Mouse (Mus musculus): ENCODE data around the gene Uri1.
A peak's percentile ranks its signal among the peaks of the same experiment; 100 is the strongest.

Gene Uri1

GRCm38 (mm10) chr7:38023451-38023850, at the start of gene Uri1:
Gene Uri1 (minus strand): TSS chr7:38023551.
- DNase-seq: no peak

DNA sequence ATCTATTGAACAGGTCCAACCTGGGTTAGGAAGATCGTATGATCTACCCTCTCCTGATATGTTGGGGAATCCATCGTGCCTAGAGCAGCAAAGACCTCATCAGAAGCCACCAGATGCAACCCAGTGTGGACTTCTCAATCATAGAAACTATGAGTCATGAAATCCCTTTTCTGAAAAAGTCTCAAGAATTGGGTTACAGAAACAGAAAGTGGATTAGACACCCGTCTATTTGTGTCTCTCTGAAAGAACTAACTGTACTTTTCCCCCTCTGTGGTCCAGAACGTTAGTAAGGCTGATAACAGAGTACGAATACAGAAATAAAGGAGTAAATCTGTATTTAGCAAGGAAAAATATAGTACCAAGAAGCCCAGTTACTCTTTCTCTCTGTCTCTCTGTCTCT, 47.7 kb upstream of the Uri1 start:
- DNase-seq: no peak

GRCm38 (mm10) chr7:38070663-38071062, 47.3 kb upstream of the Uri1 start:
- DNase-seq: no peak

DNA sequence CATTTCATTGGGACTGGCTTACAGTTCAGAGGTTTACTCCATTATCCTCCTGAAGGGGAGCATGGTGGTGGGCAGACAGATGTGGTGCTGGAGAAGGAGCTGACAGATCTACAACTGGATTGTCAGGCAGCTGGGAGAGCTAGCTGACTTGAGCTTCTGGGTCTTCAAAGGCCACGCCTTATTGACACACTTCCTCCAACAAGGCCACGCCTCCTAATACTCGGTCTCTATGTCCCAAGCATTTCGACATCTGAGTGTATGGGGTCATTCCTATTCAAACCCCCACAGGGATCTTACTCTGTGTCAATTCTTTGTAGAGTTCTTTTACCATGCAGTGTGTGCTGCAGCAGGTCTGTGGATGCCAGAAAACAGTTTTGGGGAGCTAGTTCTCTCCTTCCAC, 41.1 kb upstream of the Uri1 start:
- peak; percentile 26 for DNase-seq

DNA sequence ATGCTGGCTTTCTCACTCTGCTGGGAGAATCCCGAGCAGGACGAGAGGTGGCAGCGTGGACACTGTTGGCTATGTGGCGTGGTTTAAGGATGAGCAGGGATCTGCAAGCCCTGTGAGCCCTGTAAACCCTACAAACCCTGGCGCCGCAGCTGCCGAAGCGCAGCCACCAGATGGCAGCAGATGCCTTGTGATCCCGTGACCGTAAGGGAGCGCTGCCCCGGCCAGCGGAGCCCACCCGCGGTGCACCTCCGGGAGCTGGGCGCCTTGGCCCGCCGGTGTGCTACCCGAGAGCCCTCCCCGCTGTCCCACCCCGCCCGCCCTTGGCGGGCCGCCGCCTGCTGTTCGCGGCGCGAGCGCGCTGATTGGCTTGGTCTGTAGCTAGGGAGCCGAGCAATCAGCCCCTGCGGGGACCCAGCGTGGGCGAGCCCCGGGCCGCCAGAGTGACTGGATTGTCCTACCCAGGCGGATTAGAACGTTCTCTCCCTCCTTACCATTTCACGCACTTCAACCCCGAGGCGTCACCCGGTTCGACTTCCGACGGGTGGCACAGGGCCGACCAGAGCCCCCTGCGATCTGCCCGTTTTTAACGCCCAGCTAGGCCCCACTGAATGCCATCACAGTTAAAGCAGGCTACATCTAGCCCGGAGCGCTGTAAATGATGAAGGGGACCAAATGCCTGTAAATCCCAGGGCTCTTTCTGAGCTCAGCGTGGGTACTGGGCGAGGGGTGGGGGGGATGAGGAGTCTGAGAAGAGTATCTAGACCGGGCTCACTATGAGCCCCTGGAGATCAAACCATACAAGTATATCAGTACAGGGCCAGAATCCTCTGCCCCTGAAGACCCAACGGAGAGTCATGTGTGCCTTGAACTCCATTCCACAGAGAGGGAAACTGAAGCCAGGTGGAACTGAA, 38.0 kb upstream of the Uri1 start:
- DNase-seq: peak; percentile 91

DNA sequence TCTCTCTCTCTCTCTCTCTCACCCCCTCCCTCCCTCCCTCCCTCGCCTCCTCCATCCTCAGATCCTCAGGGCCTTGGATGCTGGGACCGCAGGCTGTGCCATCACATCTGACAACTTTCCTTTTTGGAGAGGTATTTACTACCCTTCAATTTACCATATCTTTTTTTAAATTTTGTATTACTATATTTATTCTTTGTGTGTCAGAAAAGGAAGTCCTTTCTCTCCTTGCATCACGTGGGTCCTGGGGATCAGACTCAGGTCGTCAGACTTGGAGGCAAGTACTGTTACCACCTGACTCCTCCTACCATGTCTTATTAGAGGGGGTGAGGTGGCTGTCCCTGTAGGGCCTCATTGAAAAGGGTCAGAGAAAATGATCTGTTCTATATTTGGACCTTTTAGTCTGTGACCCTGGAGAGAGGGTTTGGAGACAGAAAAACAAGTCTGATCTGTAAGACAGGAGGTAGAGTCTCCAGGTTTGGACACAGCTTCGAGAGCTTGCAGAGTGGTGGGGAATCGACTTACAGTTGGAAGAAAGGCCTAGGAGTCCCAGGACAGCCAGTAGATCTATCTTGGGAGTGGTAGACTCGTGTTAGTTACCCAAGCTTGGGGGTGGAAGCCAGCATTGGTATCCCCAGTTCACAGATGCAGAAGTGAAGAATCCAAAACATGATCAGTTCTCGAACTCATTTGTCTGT, 36.4 kb upstream of the Uri1 start:
- DNase-seq: no peak

- no peak for DNase-seq
These were observed 35.7 kb upstream of the Uri1 start for GRCm38 (mm10) chr7:38059096-38059495.

- DNase-seq: no peak
These were observed 32.6 kb upstream of the Uri1 start for GRCm38 (mm10) chr7:38055996-38056395.

DNA sequence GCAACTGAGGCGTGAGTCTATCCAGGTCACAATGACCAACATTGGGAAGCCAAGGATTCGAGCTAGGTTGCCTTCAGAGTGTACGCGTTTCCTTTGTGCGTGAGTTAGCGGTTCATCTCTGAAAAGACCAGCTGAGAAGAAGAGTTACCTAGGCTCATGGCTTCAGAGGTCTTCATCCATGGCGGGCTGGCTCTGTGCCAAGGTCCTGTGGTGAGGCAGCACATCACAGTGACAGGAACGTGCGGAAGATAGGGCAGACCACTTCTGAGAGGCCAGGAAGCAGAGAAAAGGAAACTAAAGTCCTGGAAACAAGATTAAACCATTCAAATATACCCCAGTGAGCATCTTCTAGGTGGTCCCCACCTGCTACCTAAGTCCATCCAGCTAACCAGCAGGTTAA, 30.9 kb upstream of the Uri1 start:
- no peak for DNase-seq

DNA sequence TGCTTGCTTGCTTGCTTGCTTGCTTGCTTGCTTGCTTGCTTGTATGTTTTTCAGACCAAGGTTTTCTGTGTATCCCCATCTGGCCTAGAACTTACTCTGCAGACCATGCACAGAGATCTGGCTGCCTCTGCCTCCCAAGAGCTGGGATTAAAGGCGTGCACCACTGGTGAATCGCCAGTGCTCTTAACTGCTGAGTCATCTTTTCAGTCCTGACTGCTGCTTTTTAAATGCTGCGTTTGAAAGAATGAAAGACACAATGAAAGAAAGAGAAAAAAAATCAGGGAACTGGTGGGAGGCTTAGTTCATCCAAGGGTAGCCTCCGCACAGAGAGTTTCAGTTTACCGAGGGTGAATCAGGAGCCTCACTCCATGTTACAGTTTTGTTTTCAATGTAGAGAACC, 23.9 kb upstream of the Uri1 start:
- DNase-seq: no peak

DNA sequence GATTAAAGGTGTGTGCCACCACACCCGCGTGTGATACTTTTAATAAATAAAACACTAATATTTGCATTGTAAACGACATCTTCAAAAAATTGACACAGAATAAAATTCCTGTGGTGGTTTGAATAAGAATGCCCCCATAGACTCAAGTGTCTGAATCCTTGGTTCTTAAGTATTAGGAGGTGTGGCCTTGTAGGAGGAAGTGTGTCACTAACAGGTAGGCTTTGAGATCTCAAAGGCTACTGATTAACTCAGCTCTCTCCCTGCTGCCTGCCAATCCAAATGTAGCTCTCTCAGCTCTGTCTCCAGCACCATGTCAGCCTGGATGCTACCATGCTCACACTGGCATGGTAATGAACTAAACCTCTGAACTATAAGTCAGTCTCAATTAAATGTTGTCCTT, 17.9 kb upstream of the Uri1 start:
- DNase-seq: peak; percentile 43

DNA sequence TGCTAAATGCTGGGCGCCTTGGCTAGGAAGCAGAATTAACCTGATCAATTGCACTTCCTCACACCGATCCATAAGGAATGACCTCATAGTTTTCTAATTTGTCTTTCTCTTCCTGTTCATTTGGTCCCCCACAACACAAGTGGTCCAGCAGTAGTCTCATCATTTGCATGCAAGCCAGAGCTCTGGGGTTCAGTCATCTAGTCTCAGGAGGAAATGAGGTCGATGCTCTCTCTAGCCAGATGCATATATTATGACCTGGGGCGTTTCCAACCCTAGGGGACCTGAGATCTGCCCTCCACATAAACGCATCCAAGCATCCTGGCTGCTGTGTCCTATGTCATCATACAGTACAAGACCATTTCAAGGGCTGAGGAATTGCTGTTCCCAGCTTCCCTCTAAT, 14.2 kb upstream of the Uri1 start:
- DNase-seq: no peak

GRCm38 (mm10) chr7:38031183-38031582, 7.8 kb upstream of the Uri1 start:
- DNase-seq: no peak

GRCm38 (mm10) chr7:38030606-38031005, 7.3 kb upstream of the Uri1 start:
- no peak for DNase-seq

- DNase-seq: no peak
These were observed 6.6 kb upstream of the Uri1 start for GRCm38 (mm10) chr7:38029986-38030385.

DNA sequence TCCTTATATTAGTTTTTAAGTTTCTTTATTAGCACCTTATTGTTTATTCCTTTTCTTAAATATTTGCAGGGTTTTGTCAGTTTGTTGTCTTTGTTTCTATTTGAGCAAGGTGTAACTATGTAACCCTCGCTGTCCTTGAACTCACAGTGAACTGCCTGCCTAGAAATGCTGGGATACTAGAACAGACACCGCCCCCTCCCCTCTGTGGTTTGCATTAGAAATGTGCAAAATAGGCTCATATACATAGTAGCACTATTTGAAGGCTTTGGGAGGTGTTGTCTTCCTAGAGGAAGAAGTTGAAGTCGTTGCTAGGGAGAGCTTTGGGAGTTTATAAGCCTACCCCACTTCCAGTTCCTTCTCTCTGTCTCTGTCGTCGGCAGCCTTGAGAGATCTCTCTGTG, 5.7 kb upstream of the Uri1 start:
- no peak for DNase-seq

DNA sequence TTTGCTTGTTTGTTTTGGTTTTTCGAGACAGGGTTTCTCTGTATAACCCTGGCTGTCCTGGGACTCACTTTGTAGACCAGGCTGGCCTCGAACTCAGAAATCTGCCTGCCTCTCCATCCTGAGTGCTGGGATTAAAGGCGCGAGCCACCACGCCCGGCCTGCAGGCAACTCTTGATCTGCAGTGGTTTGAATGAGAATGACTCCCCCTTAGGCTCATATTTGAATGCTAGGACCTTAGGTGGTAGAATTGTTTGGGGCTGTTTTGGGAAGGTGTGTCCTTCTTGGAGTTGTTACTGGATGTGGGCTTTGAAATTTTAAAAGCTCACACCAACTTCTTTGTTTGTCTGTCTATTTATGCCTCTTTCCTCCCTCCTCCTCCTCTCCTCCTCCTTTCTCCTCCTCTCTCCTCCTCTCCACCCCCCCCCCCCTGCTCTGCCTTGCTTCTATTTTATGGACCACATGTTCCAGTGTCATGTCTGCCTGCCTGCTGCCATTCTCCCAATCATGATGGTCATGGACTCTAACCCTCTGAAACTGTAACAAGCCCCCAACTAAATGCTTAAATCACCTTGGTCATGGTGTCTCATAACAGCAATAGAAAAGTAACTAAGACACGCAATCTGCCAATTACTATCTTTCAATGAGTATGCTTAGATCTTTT, 4.7 kb upstream of the Uri1 start:
- no peak for DNase-seq

DNA sequence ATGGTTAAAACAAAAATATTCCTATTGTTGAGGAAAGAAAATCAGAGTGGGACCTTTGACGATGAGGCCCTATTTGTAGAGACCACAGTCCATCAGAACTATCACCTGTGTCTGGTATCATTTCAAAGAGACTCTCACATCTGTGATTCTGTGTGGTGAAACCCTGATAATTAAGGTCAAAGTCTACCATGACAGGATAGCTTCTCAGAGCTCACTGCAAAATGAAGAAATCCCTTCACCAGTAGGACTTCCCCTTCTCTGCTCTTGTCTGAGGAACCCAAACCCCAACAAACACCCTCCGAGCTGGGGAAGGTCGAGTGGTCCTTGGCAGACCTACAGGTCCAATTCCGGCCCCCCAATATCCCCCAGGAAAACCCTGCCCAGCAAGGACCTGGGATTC, 1.5 kb upstream of the Uri1 start:
- no peak for DNase-seq

GRCm38 (mm10) chr7:38019770-38020169, 3.6 kb downstream of the Uri1 start:
- no peak for DNase-seq

DNA sequence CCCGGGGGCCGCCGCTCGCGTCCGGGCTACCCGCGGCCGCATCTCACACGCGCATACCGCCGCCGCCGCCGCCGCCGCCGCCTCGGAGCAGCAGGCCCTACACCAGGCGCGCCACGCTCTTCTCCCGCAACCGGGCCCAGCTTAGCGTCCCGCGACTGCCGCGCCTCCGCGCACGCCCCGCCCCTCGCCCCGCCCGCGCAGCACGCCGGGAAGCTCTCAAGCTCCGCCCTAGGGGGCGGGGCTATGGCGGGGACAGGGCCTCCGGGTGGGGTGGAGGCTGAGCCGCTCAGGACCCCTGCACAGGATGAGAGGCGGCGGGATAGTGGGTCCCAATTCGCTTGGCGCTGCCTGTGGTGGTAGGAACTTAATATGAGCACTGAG, 4.0 kb downstream of the Uri1 start:
- DNase-seq: peak; percentile 92

GRCm38 (mm10) chr7:38018416-38019368, 4.7 kb downstream of the Uri1 start:
- DNase-seq: peak; percentile 85

DNA sequence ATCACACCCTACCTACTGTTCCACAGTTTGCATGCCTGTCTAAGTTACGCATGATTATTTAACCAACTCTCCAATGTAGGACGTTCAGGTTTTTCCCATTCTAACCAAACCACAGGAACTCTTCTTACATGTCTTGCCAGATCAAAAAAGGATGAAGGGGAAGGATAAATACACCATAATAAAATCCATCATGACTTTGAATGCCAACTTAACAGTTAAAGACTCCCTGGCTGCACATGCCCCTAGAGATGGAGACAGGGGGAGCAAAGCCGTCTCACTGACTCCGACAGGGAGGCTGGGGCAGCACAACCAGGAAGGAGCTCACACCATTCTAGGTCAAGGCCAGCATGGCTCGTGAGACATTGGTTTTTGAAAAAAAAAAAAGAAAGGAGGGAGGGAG, 8.0 kb downstream of the Uri1 start:
- DNase-seq: no peak

DNA sequence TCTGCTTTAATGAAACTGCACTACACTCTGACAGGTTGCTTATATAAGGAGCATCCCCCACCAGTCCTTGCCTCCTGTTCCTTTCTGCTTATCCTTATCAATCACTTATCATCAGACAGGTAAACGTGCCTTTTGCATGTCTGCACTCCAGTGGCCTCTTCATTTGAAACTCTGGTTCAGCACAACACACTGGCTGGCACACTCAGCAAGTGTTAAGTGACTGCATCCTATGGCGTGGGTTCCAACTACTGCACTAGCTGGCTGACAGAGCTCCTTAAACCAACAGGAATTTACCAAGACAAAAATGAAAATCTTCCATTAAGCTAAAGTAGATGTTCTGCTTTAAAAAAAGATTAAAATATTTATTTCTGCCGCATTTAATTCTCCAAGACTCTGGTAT, 9.4 kb downstream of the Uri1 start:
- DNase-seq: no peak
